25 mouse cellular contexts compared by ENCODE assay signal in the genomic region with DNA sequence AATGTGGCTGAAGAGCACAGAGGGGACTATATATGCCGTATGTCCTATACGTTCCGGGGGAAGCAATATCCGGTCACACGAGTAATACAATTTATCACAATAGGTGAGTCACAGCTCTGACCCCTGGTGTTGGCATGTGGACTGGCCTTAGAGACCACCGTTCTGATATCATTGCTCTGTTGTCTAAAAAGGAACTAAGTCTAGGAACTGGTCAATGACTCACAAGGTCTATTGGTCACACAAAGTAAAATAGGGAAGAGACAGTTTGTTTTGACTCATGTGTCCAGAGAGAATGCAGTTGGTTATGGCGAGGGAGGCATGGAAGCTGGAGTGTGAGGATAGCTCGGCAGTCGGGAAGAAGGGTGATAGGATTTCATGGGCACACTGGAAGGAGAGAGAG. TPM values are rescaled to one million over a fixed set of nuclear protein-coding genes. Genes with fewer than 3 reads are reported as not detected.
A peak's percentile ranks its signal among the peaks of the same experiment; 100 is the strongest.
DNase-seq lines count a peak whose midpoint lies in the region; ATAC-seq and TF ChIP-seq lines count a peak whose summit lies in the region.
"Had no signal": no experiment of that assay in that cellular context is flagged by ENCODE, and none has a peak within 500 bp of the region (broad histone marks: within the 10 kb centered on the region; RNA-seq: fewer than 3 reads in every experiment).

No protein-coding gene starts in this region.

- no peak overlapping the region for H3K4me3 ChIP-seq in heart, adult 2 months
- H3K4me3 ChIP-seq in myocyte = no peak overlapping the region
- H3K4me3 ChIP-seq: embryonic facial prominence, embryonic 12.5 days; heart, embryonic 13.5 days; limb, embryonic 15.5 days; megakaryocyte, embryonic 14.5 days; midbrain, embryonic 13.5 days had no signal

- TF ChIP-seq CTCF in heart, adult 2 months (IDR thresholded peaks at IDR 0.05) = 0 out of 2 replicates have a peak, but pooled peaks have one; percentile 6

- no peaks in the 10 kb centered on the region for H3K27me3 ChIP-seq in heart, adult 2 months (ENCODE audit: control insufficient read depth, insufficient read depth, low read length)
- H3K27me3 ChIP-seq in myocyte (ENCODE audit: control insufficient read depth, insufficient read depth, insufficient read length) = no peaks in the 10 kb centered on the region
- H3K27me3 ChIP-seq: embryonic facial prominence, embryonic 12.5 days; heart, embryonic 13.5 days; limb, embryonic 15.5 days; megakaryocyte, embryonic 14.5 days; midbrain, embryonic 13.5 days had no signal

- H3K9ac ChIP-seq in heart, adult 2 months (ENCODE audit: low read depth, low read length) = no peak overlapping the region
- H3K9ac ChIP-seq: embryonic facial prominence, embryonic 12.5 days; forebrain, postnatal 0 days; heart, embryonic 13.5 days; limb, embryonic 15.5 days; lung, embryonic 14.5 days; midbrain, embryonic 13.5 days had no signal

- no peak for TF ChIP-seq EP300 in heart, adult 2 months (IDR thresholded peaks at IDR 0.05; ENCODE audit: insufficient read depth, low read depth, low read length)

- intact Hi-C loops in heart, adult 2 months (cut with DNase I) = loop anchor here (2.0 kb wide), 1 partner anchor 178 kb away; no protein-coding TSS in a partner anchor

- WGBS in heart, adult 2 months = 63% methylated on average over 9 of the region's 9 CpGs

- H3K79me2 ChIP-seq in heart, adult 2 months (replicated peaks; ENCODE audit: control insufficient read depth, insufficient read depth, low read length) = no peaks in the 10 kb centered on the region
- H3K79me2 ChIP-seq in myocyte (ENCODE audit: control insufficient read depth, insufficient read depth) = peaks cover 10% of the 10 kb centered on the region

- H3K4me2 ChIP-seq in myocyte (ENCODE audit: low read depth) = peak overlapping the region; percentile 13
- H3K4me2 ChIP-seq: embryonic facial prominence, embryonic 12.5 days; heart, embryonic 13.5 days; limb, embryonic 15.5 days; lung, embryonic 14.5 days; midbrain, embryonic 13.5 days had no signal

- no peaks in the 10 kb centered on the region for H3K36me3 ChIP-seq in heart, adult 2 months (ENCODE audit: control insufficient read depth, insufficient read depth, low read length)
- peaks cover 31% of the 10 kb centered on the region for H3K36me3 ChIP-seq in myocyte (ENCODE audit: control insufficient read depth, insufficient read depth)
- H3K36me3 ChIP-seq: embryonic facial prominence, embryonic 12.5 days; limb, embryonic 15.5 days; midbrain, embryonic 13.5 days had no signal

- no peak for TF ChIP-seq POLR2A in heart, adult 2 months (IDR thresholded peaks at IDR 0.05; ENCODE audit: insufficient read depth, low read depth, low read length)
- TF ChIP-seq POLR2A in myocyte (IDR thresholded peaks at IDR 0.05; ENCODE audit: insufficient read length, low read depth) = no peak

- ATAC-seq in granulocyte monocyte progenitor cell, adult 5-6 weeks (replicated peaks; ENCODE audit: poor library complexity, severe bottlenecking) = peak; percentile 87
- ATAC-seq: forebrain, postnatal 0 days; midbrain, embryonic 13.5 days had no signal

- no peaks in the 10 kb centered on the region for H3K4me1 ChIP-seq in heart, adult 2 months (ENCODE audit: control insufficient read depth, insufficient read depth, low read length)
- H3K4me1 ChIP-seq: embryonic facial prominence, embryonic 12.5 days; heart, embryonic 13.5 days; limb, embryonic 15.5 days; megakaryocyte, embryonic 14.5 days; midbrain, embryonic 13.5 days had no signal

- no peak overlapping the region for H3K27ac ChIP-seq in heart, adult 2 months
- H3K27ac ChIP-seq: embryonic facial prominence, embryonic 12.5 days; heart, embryonic 13.5 days; limb, embryonic 15.5 days; midbrain, embryonic 13.5 days had no signal

- no peak for DNase-seq in heart, adult 2 months
- DNase-seq in heart, adult 9 months (ENCODE audit: low spot score in 2 of 2) = no peak
- DNase-seq in lung, postnatal 36 days = peak; percentile 15
- DNase-seq in lung, postnatal 14 days = no peak
- no peak for DNase-seq in adipocyte (ENCODE audit: low spot score)
- DNase-seq in frontal cortex, postnatal 14 days (ENCODE audit: low spot score in 2 of 2) = no peak
- DNase-seq: adrenal gland, adult 2 months; cerebellum, postnatal 10 days; forebrain, postnatal 0 days; heart, postnatal 14 days; kidney, adult 2 months; kidney, postnatal 10 days; left cerebral cortex, postnatal 4 days; lung, embryonic 14.5 days; right cerebral cortex, adult 18-20 months; right cerebral cortex, postnatal 4 days; thymus, adult 18-20 months; thymus, postnatal 4 days had no signal

- no peak overlapping the region for H3ac ChIP-seq in myocyte (ENCODE audit: control insufficient read depth, insufficient read length)

TF ChIP-seq in myocyte, 11 proteins besides CTCF, POLR2A, EP300 and RAD21:
- TF ChIP-seq SRF (IDR thresholded peaks at IDR 0.05; ENCODE audit: control insufficient read depth, insufficient read length, low read depth) (no peak), POLR2AphosphoS2 (IDR thresholded peaks at IDR 0.05; ENCODE audit: insufficient read length, low read depth) (no peak)

RNA-seq across cellular contexts. Expression of gene Il1rl2, which starts 29.6 kb away (rescaled TPM):
- 1 to 10 TPM in 1 of 2 experiments, under 1 TPM in 1; 0.84 to 1.1 TPM for total RNA-seq in heart, adult 2 months (2021)
- polyA plus RNA-seq in heart, adult 2 months (2012; rRNA removed) = 1.5 and 2.3 TPM in 2 replicates
- 13.4 and 14.5 TPM in 2 replicates for total RNA-seq in granulocyte monocyte progenitor cell, adult 5-6 weeks (2014; fragmentation: Nextera tagmentation)
- total RNA-seq in granulocyte monocyte progenitor cell, adult 5-6 weeks (2017) = 8.7 and 10.8 TPM in 2 replicates
- not detected for polyA plus RNA-seq in myocyte (2012; fragmentation: generic; extraction: Trizol)

Comparison
In these comparisons a context has a peak if more than half of its experiments do, and no peak if none do; other contexts are left out.
1. RNA of gene Il1rl2, which starts 29.6 kb away (total RNA-seq): 8.7 to 14.5 TPM in granulocyte monocyte progenitor cell, adult 5-6 weeks; 0.84 to 1.1 TPM in heart, adult 2 months; every median in the first group is over 4 times any median in the second.